Mouse (Mus musculus): ENCODE results near the gene Nsd2. TPM values are rescaled to one million over a fixed set of nuclear protein-coding genes. Genes with fewer than 3 reads are reported as not detected.

The Nsd2 gene
- polyA plus RNA-seq (2015; fragmentation: Nextera tagmentation; extraction: Ambion mirVana), result 45.2 and 45.4 TPM in 2 replicates

- Histone ChIP-seq H3K27me3 (no peaks in the 10 kb centered on the region), H3K4me1 (peaks cover 37% of the 10 kb centered on the region), H3K9me3 (replicated peaks) (no peaks in the 10 kb centered on the region), H3K36me3 (peaks cover 9% of the 10 kb centered on the region; the same call in 1 of the 2 replicates), H3K4me3 (replicated peaks) (peak within 1 kb of the TSS; percentile 99), H3K4me2 (peak within 1 kb of the TSS; percentile 93), H3K9ac (peak within 1 kb of the TSS; percentile 98), H3K27ac (peak within 1 kb of the TSS; percentile 98)
- WGBS, result under 1% methylated on average over 94 of the region's 136 CpGs
- peak; percentile 87 for ATAC-seq (replicated peaks; ENCODE audit: low FRiP score)
These were observed at the start of gene Nsd2 for GRCm38 (mm10) chr5:33819876-33820732. Gene Nsd2 (plus strand): TSS chr5:33820725.

DNA sequence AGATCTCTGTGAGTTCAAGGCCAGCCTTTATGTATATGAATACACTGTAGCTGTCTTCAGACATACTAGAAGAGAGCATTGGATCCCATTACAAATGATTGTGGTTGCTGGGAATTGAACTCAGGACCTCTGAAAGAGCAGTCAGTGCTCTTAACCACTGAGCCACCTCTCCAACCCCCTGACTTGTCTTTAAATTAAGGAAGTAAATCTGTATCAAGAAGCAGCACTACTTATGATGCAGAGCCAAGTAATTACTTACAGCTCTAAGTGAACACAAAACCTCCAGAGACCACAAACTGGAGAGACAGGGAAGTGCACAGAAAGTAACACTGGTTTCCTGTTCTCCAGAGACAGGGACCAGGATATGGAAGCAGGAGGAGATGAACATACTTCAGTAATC is 43.3 kb upstream of the Nsd2 start:
- peaks cover 41% of the 10 kb centered on the region for H3K36me3 ChIP-seq
- H3K9ac ChIP-seq, result no peak overlapping the region
- no peaks in the 10 kb centered on the region for H3K27me3 ChIP-seq
- H3K4me1 ChIP-seq, result peaks cover 7% of the 10 kb centered on the region
- no peak overlapping the region for H3K27ac ChIP-seq
- no peak overlapping the region for H3K4me3 ChIP-seq (replicated peaks)
- no peak overlapping the region for H3K4me2 ChIP-seq
- ATAC-seq (replicated peaks; ENCODE audit: low FRiP score), result no peak
- H3K9me3 ChIP-seq (replicated peaks), result no peaks in the 10 kb centered on the region

GRCm38 (mm10) chr5:33781964-33782344 is 38.6 kb upstream of the Nsd2 start:
- Histone ChIP-seq H3K4me3 (replicated peaks) (peak overlapping the region; percentile 99), H3K27ac (peak overlapping the region; percentile 91), H3K4me1 (peaks cover 14% of the 10 kb centered on the region), H3K9me3 (replicated peaks) (no peaks in the 10 kb centered on the region), H3K36me3 (peaks cover 16% of the 10 kb centered on the region), H3K27me3 (no peaks in the 10 kb centered on the region), H3K9ac (peak overlapping the region; percentile 90), H3K4me2 (peak overlapping the region; percentile 68)
- no peak for ATAC-seq (replicated peaks; ENCODE audit: low FRiP score)
- 5% methylated on average over 11 of the region's 11 CpGs for WGBS

DNA sequence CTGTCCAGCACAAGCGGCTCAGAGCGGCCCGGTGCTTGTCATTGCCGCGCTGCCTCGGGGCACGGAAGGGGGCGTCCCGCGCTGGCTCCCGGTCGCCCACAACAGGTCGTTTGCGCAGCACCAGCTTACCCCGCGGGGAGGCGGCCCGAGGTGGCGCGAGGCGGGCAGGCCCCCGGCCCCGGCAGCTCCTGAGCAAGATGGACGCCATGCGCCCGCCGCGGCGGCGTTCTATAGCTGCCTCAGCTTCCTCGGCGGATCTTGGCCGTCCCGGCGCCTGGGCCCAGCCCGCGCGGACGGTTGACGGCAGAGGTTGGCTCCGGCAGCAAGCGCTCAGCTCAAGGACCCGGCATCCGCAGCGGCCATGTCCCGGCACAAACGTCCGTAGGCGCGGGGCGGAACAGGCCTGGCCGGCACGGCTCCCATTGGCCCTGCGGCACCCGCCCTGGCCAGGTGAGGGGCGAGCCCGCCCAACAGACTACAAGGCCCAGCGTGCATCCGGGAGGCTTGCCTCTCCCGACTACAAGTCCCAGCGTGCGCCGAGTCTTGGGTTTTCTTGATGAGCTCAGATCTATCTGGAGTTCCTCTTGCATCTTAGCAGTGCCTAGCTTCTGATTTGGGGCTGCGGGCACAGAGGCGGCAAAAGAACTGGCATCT is 38.1 kb upstream of the Nsd2 start, which contains the start of gene Letm1:
Gene Letm1 (minus strand): TSS at position 473 of the 654 bp plus-strand sequence.
- peak within 1 kb of the TSS; percentile 91 for H3K27ac ChIP-seq
- peak within 1 kb of the TSS; percentile 90 for H3K9ac ChIP-seq
- peak; percentile 100 for ATAC-seq (replicated peaks; ENCODE audit: low FRiP score)
- peak within 1 kb of the TSS; percentile 68 for H3K4me2 ChIP-seq
- H3K4me1 ChIP-seq, result peaks cover 14% of the 10 kb centered on the region
- peaks cover 10% of the 10 kb centered on the region for H3K36me3 ChIP-seq
- WGBS, result under 1% methylated on average over 65 of the region's 65 CpGs
- no peaks in the 10 kb centered on the region for H3K27me3 ChIP-seq
- H3K4me3 ChIP-seq (replicated peaks), result peak within 1 kb of the TSS; percentile 99
- H3K9me3 ChIP-seq (replicated peaks), result no peaks in the 10 kb centered on the region

DNA sequence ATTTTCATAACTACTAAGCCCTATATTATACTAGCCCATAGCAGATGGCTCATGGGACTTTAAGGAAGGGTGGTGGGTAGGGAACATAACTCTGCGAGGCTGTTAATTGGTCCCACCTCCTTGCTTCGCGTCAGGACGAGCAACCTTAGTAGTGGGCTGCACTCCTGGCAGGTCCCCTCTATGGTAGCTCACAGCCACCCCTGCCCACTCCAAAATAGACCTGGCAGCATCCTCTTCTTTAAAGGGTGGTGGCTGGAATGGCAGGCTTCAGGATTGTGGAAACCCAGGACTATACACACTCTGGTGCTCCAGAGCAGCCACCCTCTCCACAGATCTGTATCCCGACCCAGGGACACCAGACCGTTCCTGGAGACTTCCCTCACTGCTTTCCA is 37.5 kb upstream of the Nsd2 start:
- Histone ChIP-seq H3K27me3 (no peaks in the 10 kb centered on the region), H3K4me3 (replicated peaks) (peak overlapping the region; percentile 99), H3K4me1 (peaks cover 14% of the 10 kb centered on the region), H3K36me3 (peaks cover 5% of the 10 kb centered on the region), H3K27ac (peak overlapping the region; percentile 91), H3K9ac (peak overlapping the region; percentile 90), H3K4me2 (peak overlapping the region; percentile 68), H3K9me3 (replicated peaks) (no peaks in the 10 kb centered on the region)
- ATAC-seq (replicated peaks; ENCODE audit: low FRiP score), result peak; percentile 81
- WGBS, result 6% methylated on average over 6 of the region's 6 CpGs

DNA sequence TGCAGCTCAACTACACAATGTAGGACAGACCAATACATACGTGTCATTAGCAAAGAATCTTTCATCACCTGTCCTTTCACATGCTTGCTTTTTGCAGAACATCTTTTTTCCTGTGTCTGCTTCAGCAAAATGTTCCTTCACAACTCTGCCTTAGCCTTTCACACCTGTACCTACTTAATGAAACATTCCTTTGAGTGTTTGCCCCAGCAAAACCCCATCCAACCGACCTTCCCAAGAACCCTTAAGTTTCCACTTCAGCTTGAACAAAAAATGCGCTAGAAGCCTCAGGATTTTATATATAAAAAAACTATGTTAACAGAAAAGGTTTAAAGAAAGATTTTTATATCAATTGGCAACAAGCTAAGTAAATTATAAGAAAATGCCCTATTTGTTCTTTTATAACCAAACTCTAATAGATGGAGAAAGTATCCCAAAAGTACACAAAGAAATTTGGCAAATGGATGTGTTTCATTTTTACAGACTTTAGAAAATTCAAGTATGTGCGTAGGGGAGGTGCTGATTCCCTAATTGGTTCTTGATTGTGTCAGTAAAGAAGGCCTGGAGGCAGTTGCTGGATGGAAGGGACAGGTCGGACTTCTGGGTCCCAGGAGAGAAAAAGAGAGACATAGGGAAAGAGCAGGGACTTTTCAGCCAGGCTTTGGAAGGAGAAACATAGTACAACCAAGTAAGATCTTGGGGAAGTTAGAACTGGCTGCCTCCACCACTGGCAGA is 28.4 kb upstream of the Nsd2 start:
- no peak for ATAC-seq (replicated peaks; ENCODE audit: low FRiP score)
- Histone ChIP-seq H3K4me3 (replicated peaks) (no peak overlapping the region), H3K27ac (no peak overlapping the region), H3K4me2 (no peak overlapping the region), H3K36me3 (no peaks in the 10 kb centered on the region), H3K27me3 (no peaks in the 10 kb centered on the region), H3K9me3 (replicated peaks) (no peaks in the 10 kb centered on the region), H3K4me1 (no peaks in the 10 kb centered on the region), H3K9ac (no peak overlapping the region)
- WGBS, result 85% methylated on average over 5 of the region's 5 CpGs

- H3K4me3 ChIP-seq (replicated peaks), result no peak overlapping the region
- H3K4me2 ChIP-seq, result no peak overlapping the region
- WGBS, result 79% methylated on average over 2 of the region's 2 CpGs
- H3K36me3 ChIP-seq, result no peaks in the 10 kb centered on the region
- no peak for ATAC-seq (replicated peaks; ENCODE audit: low FRiP score)
- no peak overlapping the region for H3K9ac ChIP-seq
- H3K27ac ChIP-seq, result no peak overlapping the region
- H3K27me3 ChIP-seq, result no peaks in the 10 kb centered on the region
- no peaks in the 10 kb centered on the region for H3K4me1 ChIP-seq
- H3K9me3 ChIP-seq (replicated peaks), result peaks cover 10% of the 10 kb centered on the region
These were observed 17.2 kb upstream of the Nsd2 start for GRCm38 (mm10) chr5:33803337-33803736.

GRCm38 (mm10) chr5:33811519-33811918 is 9.0 kb upstream of the Nsd2 start:
- Histone ChIP-seq H3K36me3 (no peaks in the 10 kb centered on the region), H3K4me1 (no peaks in the 10 kb centered on the region), H3K27ac (no peak overlapping the region), H3K27me3 (no peaks in the 10 kb centered on the region), H3K9ac (no peak overlapping the region), H3K9me3 (replicated peaks) (no peaks in the 10 kb centered on the region), H3K4me3 (replicated peaks) (no peak overlapping the region), H3K4me2 (no peak overlapping the region)
- WGBS, result 90% methylated on average over 4 of the region's 4 CpGs
- ATAC-seq (replicated peaks; ENCODE audit: low FRiP score), result no peak

GRCm38 (mm10) chr5:33816008-33816725 is 4.4 kb upstream of the Nsd2 start:
- H3K27me3 ChIP-seq, result no peaks in the 10 kb centered on the region
- no peak for ATAC-seq (replicated peaks; ENCODE audit: low FRiP score)
- no peak overlapping the region for H3K27ac ChIP-seq
- H3K4me3 ChIP-seq (replicated peaks), result no peak overlapping the region
- H3K4me1 ChIP-seq, result peaks cover 13% of the 10 kb centered on the region
- H3K4me2 ChIP-seq, result no peak overlapping the region
- WGBS, result 80% methylated on average over 6 of the region's 6 CpGs
- H3K9me3 ChIP-seq (replicated peaks), result no peaks in the 10 kb centered on the region
- H3K9ac ChIP-seq, result no peak overlapping the region
- H3K36me3 ChIP-seq, result no peaks in the 10 kb centered on the region

- no peak for ATAC-seq (replicated peaks; ENCODE audit: low FRiP score)
- Histone ChIP-seq H3K27me3 (no peaks in the 10 kb centered on the region), H3K36me3 (no peaks in the 10 kb centered on the region), H3K4me2 (no peak overlapping the region), H3K9ac (no peak overlapping the region), H3K27ac (no peak overlapping the region), H3K9me3 (replicated peaks) (no peaks in the 10 kb centered on the region), H3K4me3 (replicated peaks) (no peak overlapping the region), H3K4me1 (peaks cover 25% of the 10 kb centered on the region)
- WGBS, result 29% methylated on average over 5 of the region's 5 CpGs
These were observed 2.4 kb upstream of the Nsd2 start for GRCm38 (mm10) chr5:33818104-33818503.

- no peaks in the 10 kb centered on the region for H3K27me3 ChIP-seq
- peak overlapping the region; percentile 99 for H3K4me3 ChIP-seq (replicated peaks)
- peaks cover 31% of the 10 kb centered on the region for H3K4me1 ChIP-seq
- peak overlapping the region; percentile 98 for H3K9ac ChIP-seq
- peak; percentile 27; the same call in 1 of the 2 replicates for ATAC-seq (replicated peaks; ENCODE audit: low FRiP score)
- 19% methylated on average over 9 of the region's 9 CpGs for WGBS
- H3K9me3 ChIP-seq (replicated peaks), result no peaks in the 10 kb centered on the region
- 0 out of 2 replicates have a peak, but pooled peaks cover 5% of the 10 kb centered on the region for H3K36me3 ChIP-seq
- peak overlapping the region; percentile 93 for H3K4me2 ChIP-seq
- peak overlapping the region; percentile 98 for H3K27ac ChIP-seq
These were observed 1.2 kb upstream of the Nsd2 start for GRCm38 (mm10) chr5:33819141-33819875.
